Mouse (Mus musculus) cerebellum, postnatal 36 days (tissue): ENCODE measurements around the gene Ecm1.
"Not testable (repeated sequence)": the region's sequence is repeated elsewhere in the genome, so short reads cannot be mapped to it uniquely, and the experiment has no call there.

Experiments used
- DNase-seq, 2 experiments: peaks; one replicate each; pipeline ENCODE4 v3.0.0; 2021 to 2022; ENCODE audit warnings: mixed read lengths in 2 of 2

Ecm1 gene

DNA sequence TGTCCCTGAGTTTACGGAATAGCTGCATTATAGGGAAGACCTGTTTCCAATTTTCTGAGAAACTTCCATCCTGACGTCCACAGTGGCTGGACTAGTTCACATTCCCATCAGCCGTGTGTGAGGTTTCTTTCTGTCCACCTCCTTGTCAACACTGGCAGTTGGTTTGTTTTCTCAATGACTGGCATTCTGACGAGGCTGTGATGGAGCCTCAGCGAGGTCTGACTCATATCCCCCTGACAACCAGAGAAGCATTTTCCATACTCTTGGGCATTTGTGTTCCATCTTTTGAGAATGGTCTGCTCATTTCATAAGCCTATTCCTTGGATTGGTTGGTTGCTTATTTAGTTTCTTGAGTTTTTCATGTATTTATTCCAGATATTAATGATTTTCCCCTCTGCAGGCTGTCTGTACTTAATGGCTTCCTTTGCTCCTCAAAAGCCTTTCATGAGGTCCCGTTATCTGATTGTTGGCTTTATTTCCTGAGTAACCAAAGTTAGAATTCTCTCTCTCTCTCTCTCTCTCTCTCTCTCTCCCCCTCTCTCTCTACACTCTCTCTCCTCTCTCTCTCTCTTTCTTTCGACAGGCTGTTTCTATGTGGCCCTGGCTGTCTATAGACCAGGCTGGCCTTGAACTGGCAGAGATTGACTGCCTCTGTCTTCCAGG is 12.5 kb downstream of the Ecm1 start:
- no peak for DNase-seq

DNA sequence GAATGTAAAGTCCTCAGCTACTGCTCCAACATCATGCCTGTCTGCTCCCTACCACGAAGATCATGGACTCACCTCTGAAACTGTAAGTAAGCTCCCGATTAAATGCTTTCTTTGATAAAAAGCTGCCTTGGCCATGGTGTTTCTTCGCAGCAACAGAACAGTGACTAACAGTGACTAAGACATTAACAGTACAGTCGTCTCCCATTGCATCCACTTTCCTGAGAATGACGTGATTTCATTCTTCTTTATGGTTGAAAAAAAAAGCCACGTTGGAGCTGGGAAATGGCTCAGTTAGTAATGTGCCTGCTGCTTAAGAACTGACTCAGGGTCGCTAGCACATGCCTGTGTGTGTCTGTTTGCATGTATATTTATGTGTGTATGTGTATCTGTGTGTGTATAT is 13.5 kb downstream of the Ecm1 start:
- no peak for DNase-seq

DNA sequence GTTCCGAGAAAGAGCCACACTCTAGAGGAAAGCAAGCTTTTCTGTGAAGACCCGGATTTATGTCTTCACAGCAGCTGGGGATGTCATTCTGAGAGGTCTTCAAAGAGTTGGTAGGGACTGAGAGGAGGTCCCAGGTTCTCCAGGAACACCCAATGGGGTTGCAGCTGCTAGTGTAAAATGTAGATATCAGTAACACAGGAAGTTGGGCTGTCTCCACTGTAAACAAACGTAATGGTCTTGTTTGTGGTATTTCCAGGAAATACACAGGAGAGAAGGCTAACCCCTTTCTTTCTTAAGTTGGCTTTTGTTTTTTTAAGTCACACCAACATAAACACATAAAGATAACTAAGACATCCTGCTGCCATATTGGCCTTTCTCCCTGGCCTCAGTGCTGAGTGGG is 17.0 kb downstream of the Ecm1 start:
- DNase-seq, result no peak

DNA sequence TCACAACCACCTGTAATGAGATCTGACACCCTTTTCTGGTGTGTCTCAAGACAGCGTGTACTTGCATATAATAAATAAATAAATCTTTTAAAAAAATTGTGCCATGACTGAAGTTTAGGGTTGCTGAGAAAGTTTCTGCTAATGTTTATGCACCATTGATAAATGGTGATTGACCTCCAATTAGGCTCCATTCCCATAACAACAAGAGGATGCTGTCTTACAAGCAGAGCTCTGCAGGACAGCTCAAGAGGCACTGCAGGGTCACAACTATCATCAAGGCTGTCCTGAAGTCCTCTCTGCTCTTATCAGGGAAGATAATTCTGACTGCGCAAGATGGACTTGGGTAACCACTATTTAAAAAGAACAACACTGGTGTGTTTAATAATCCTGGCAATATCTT is 21.2 kb downstream of the Ecm1 start:
- DNase-seq, result no peak

DNA sequence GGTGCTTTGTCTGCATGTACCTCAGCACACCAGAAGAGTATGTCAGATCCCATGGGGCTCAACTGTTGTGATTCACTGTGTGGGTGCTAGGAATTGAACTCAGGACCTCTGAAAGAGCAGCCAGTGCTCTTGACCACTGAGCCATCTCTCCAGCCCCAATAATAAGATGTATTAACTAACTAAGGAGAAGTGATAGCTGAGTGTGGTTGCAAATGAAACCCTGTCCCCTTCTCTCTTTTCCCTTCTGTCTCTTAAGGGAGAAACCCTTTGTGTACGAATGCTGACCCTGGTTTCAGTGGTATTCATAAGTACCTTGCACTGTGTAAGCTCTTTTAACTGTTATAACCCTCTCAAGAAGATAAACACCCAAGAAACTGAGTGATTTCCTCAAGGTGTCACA is 23.3 kb downstream of the Ecm1 start:
- DNase-seq, result no peak

DNA sequence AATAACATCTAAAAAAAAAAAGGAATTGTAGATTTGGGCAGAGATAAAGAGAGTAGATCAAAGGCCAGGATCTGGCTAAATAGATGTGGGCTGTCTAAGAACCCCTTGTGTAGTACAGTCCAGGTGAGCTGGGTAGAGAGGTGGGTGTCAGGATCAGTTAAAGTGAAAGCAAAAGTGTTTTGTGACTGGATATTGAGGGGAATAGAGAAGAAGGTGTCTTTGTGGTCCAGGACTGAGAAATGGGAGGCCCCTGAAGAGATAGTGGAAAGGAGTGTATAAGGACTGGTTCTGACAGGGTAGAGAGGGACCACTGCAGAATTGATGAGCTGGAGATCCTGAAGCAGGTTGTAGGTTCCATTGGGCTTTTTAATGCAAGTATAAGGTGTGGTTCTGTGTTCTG is 29.4 kb downstream of the Ecm1 start:
- no peak for DNase-seq

DNA sequence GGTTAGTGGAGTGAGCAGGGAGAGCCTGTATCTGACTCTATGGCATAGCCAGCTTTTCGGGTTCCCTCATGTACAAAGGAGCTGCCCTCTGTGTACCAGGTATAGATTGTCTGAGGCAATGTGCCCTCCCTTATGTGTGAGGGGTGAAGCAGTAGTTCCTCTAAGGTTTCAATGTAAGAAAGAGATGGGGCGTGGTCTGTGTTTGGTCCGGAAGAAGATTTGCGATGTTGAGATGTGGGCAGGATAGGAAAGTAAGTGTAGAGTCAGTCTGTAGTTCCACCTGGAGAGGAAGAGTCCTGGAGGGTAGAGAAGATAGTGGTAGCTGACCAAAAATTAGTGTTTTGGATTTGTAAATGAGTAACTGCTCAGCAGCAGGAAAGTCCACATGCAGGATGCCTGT is 30.3 kb downstream of the Ecm1 start:
- DNase-seq, result no peak

DNA sequence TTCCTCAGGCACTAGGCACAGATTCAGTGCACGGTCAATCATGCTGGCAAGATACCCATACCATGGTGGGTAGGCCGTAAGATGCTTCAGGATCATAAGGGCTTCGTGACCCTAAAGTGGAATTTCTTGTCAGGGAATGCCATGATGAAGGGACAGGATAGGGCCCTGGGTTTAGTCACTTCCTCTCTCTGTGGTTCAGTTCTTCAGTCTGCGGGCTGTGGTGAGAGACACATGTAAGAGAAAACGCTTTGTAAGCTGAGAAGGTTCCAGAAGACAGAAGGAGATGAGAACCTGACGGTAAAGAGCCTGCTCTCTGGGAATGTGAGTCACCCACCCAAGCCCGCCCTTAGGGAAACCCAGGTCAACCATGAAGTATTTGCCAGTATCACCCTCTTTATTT is 31.9 kb downstream of the Ecm1 start:
- DNase-seq, result no peak

DNA sequence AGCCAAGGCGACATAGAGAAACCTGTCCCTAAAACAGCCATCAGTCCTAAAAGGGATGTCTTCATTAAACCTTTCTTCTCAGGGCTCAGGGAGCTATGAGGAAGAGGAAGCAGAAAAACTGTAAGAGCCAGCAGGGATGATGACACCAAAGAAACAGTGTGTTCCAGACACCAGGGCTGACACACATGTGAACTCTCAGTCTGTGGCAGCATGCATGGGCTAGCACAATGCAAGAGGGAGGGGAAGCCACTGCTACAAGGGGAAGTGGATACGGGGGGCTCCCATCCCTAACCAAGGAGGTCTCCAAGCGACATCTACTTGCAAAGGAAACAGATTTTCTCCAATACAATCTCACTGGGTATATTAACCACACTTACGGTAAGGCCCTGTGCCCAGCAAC is 33.1 kb downstream of the Ecm1 start:
- DNase-seq, result no peak

DNA sequence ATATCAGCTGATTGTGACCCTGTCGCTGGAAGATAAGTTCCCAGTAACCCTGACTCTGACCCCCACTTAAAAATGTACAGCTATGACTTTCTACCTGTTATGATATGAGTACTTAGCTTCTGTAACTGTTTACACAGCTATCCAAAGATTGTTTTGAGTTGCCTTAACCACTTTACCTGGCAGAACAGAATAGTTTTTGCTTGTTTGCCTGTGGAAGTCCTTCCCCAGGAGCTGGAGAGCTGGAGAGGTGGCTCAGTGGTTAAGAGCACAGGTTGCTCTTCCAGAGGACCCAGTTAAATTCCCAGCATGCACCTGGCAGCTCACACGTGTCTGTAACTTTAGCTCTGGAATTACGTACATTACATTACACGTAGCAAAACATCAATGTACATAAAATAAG is 34.8 kb downstream of the Ecm1 start:
- no peak for DNase-seq

DNA sequence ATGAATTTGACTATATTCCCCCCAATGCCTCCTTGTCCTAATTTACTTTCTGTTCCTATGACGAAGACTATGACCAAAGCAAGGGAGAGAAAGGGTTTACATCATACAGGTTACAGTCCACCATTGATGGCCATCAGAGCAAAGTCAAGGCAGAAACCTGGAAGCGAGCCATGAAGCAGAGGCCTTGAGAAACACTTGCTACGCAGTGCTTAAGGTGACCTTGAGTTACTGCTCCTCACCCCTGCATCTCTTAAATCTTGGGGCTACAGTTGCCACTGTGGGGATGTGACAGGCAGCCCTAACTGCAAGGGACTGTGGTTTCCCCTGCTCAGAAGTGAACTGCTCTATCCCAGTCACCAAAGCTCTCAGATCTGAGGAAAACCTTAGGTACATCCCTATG is 36.1 kb downstream of the Ecm1 start:
- DNase-seq, result no peak

DNA sequence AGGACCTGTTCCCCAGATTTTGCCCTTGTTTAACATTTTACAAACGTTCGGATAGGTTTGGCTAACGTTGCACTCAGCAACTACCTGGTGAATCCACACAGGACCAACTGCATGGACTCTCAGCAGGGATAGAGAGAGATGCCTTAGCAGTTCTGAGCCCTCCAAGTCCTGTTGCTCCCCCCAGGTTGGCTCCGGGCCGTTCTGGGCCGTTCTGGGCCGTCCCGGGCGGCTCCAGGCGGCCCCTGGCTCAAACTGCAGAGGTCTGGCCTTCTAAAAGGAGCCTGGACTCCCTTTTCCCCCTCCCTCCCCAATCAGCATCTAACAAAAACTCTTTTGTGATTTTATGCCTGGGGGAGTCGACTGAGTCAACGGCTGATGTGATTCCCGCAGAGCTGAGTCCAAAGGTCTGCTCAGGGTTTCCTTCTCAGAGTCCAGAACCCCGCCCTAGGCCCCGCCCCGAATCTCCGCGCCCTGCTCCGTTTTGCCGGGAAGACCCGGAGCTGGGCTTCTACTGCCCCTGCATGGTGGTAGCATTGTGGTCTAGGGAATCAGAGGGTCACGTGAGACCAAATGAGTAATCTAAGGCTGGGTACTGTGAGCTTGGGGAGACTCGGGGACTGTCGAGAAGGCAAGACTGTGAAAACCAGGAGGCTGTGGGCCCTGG is 37.4 kb downstream of the Ecm1 start:
- DNase-seq, result peak; percentile 43 to 59

DNA sequence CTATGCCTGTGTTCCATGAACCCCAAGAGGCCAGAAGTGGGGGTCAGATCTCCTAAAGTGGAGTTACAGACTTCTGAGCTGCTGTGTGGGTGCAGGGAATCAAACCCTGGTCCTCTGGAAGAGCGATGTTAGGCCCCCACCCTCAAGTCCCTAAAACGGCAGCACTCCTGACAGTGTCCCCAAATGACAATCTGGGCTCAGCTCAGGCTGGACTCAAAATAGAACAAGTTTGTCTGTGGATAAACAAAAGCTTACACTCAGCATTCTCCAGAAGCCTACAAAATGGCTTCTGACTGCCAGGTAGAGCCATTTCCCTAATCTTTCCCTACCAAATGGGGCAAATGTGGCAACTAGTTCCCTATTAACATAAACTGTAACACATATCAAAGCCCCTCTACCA is 38.3 kb downstream of the Ecm1 start:
- no peak for DNase-seq

DNA sequence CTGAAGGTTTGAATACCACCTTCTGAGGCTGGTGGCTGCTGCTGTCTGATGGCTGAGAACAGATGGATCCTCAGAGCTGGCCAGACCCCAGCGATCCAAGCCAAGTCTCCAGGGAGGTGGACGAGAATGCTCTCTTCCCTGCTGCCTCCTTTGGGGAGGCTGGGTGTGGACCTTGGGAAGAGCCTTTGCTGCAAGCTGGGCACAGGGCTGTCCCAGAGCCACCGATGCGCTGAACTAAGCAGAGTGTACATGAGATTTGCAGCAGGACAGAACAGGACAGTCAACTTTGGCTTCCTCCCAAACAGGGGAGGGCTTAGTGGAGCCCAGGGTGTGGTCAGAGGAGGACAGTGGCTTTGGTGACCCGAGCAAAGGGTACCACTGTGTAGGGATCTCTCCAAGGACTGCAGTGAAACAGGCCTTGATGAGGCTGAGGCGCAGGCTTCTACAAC is 39.1 kb downstream of the Ecm1 start:
- DNase-seq, result peak; percentile 70 to 73

DNA sequence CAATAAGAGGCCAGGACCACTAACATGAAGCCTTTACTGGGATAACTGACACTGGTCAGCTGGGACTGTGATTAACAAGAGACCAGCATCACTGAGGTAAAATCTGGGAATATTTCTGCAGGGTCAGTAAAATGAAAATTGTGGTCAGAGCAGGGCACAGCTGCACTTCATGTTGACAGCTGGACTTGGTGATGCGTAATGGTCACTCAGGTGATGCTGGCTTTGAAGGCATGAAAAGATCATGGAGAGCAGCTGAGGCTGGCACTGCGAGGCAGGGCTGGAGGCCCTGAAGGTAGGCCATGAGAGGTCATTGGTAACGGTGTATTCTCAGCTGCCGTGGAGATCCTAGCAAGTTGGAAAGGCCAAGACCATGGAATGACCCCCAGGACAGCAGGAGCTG is 41.1 kb downstream of the Ecm1 start:
- no peak for DNase-seq

DNA sequence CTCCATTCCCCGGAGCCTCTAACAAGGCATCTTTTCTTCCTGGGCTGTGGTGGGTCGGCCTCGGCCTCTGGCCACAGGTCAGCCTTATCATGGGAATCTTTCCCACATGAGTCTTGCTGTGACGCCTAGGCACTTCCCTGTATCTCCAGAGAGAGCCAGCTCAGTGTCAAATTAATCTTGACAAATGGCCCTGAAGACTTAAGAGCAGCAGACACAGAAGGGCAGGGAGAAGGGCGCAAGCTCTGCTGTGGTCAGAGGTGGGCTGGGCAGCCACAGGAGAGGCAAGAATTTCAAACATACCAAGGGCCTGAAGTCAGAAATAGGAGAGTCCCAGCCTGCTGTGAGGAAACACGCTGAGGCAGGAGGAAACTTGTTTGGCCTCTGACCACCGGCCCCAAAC is 43.0 kb downstream of the Ecm1 start:
- no peak for DNase-seq

DNA sequence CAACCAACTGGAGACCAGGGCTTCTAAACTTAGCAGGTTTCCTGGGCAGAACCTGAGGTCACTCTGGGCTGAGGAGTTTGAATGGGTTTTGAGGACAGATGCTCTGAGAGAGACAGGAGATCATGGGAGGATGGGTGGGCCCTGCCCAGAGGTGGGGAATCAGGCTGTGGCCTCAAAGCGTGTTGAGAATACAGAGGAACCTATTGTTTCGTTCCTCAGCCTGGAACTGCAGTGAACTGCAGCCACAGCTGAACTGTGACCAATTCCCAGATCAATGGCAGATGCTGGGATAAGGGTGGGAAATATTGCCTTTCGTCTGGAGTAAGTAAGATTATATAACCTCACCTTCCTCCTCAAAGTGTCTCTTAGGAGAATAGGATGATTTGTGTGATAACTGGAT is 43.6 kb downstream of the Ecm1 start:
- DNase-seq, result no peak

DNA sequence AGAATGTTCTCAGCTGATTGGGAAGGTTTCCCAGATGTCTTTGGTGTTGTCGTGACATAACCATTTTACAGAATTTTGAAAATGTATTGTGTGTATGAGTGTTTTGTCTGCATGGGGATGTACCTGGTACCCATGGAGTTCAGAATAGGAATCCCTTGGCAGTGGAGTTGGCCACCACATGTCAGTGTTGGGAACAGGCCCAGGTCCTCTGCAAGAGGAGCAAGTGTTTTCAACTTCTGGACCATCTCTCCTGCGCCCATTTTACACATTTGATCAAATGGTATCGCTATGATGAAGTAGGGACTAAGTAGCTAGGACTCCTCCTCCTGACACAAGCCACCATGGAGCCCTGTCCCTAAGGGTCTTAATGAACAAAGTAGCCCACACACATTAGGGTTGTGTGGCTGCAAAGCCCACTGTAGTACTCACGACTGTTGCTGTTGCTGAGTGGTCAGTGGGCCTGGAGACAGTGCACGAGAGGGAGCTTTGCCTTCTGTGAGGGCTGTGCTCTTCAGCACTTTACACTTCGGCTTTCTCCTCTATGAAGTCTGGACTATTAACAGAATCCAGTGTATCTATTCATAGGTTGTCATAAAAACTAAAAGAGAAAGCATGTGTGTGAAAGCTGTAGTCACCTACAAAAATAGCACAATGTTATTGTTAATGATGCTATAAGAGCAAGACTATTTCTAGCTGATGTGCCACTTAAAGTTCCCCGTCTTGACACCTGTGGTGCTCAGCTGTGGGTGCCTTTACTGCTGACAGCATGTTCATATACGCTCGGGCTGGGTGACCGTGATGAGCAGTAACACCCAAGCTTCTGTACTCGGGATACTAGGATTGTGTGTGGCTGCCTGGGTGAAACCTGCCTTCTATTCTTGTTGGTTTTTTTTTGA is 44.3 kb downstream of the Ecm1 start:
- no peak for DNase-seq

DNA sequence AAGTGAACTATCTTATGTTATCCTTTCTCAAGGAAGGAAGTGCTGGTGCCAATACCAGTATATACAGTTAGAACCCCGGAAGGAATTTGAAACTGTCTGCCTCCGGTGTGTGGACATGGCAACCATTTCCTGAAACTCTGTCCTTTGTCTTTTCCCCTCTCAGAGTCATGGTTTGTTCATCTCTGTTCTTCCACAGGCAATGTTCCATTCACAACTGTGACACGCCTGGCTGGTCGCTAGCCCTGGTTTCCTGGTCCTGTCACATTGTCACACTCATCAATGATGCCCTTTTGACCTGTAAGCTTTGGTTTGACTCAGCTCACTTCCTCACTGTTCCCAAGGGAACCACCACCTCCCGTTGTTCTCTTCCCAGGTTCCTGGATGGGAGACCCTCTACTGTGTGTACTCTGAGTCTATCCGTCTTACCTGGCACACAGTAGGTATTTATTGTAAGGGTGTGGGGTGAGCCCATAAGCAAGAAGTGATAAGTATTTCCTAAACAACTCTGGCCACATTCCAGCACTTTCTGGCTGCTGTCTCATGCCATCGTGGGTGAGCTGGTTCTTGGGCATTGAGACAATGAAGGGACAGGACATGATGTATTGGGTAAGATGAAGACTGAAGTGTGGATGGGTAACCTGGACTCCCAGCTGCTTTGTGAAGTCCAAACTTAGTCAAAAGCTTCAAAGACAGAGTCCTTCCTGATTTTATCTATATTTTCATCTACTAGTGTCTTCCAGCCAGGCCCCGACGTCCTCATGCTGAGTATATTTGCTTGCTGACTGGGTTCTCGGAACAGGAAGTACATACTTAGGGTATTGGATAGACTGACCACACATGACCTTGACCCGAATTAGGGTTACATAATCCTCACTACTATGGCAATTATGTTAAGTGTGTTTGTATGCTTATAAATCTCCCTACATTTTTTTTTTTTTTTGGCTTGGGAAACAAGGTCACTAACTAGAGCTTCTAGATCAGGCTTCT is 45.3 kb downstream of the Ecm1 start:
- no peak for DNase-seq

DNA sequence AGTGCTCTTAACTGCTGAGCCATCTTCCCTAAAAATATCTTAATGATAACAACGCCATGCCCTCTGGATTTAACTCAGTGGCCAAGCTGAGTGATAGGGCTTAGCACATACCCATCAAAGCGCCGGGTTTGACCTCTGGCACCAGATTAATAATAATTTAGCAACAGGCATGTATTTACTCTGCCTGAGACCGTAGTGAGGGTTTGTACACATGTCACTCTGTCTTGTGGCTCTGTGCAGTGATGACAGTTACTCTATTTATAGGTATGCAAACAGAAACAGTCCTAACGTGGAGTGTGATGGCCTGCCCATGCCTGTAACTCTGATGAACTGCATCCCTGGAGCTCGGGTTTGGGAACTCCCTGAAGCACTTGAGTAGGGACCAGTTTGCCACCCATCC is 46.7 kb downstream of the Ecm1 start:
- DNase-seq, result no peak

DNA sequence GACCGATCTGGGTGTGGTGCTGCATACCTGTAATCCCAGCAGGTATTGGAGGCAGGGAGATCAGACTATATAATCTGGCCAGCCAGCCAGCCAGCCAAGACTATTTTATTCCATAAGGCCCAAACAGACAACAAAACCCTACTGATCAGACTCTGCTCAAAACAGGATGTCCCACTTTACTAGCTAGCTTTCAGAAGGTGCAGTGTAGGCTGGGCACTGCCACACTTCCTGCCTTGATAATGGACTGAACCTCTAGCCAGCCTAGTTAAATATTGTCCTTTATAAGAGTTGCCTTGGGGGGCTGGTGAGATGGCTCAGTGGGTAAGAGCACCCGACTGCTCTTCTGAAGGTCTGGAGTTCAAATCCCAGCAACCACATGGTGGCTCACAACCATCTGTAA is 48.8 kb downstream of the Ecm1 start:
- DNase-seq, result not testable (repeated sequence)

DNA sequence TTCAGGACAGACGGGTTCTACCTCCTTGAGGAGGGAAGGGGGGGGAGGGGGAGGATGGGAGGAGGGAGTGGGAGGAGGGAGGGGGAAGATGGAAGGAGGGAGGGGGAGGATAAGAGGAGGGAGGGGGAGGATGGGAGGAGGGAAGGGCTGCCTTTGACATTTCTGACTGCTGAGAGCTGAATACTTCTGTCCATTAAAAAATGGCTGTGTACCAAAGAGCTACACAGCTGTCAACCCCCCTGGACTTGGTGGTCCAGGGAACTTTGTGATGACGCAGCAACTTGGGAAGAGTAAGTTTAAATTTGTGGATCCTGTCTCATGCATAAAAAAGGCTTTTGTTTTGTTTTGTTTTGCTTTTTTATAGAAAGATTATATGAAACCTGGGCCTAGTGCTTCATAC is 49.4 kb downstream of the Ecm1 start:
- DNase-seq, result no peak
